Mouse (Mus musculus) testis, adult 2 months (tissue): Measurements from ENCODE around the gene Nlrc5.

Source experiments
- CTCF ChIP-seq: fragments of 200-500 bp; IDR thresholded peaks from 2 replicates; pipeline ENCODE4 v1.5.1; 2012; ENCODE audit warnings: low read depth, mild to moderate bottlenecking, inconsistent platforms, low read length, moderate library complexity; ENCODE audit not compliant: control insufficient read depth, insufficient read depth, insufficient replicate concordance
- POLR2A ChIP-seq: fragments of 200-500 bp; IDR thresholded peaks from 2 replicates; pipeline ENCODE4 v1.6.1; 2012; ENCODE audit warnings: low read depth, mild to moderate bottlenecking, inconsistent platforms, low read length, moderate library complexity; ENCODE audit not compliant: control insufficient read depth

DNA sequence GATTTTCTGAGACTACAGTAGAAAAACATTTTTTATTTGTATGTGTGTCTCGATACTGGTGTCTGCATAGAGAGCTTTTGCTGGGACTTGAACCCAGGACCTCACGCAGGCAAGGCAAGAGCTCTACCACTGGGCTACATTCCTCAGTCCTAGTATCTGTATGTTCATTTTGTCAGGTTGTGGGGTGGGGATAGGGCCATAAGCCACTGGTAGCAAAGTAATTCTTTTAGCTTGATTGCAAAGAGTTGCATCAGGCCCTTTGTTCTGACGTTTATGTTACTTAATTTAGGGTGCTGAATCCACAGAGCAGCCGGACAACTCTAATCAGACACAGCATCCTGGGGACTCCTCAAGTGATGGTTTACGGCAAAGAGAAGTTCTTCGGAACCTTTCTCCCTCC, 43.7 kb upstream of the Nlrc5 start:
- TF ChIP-seq CTCF = no peak
- no peak for TF ChIP-seq POLR2A
